Mouse (Mus musculus) embryonic fibroblast, embryonic 13.5 days (primary cell): Measurements from ENCODE around the gene Mpc1.

Experiments
- CTCF ChIP-seq: IDR thresholded peaks from 2 replicates; pipeline ENCODE4 v1.5.1; 2011; ENCODE audit warnings: mild to moderate bottlenecking, control low read depth, low read length, moderate library complexity, borderline replicate concordance; ENCODE audit not compliant: insufficient read depth
- POLR2A ChIP-seq: IDR thresholded peaks from 2 replicates; pipeline ENCODE4 v1.6.1; 2011; ENCODE audit warnings: low read depth, mild to moderate bottlenecking, control low read depth, low read length, moderate library complexity

GRCm38 (mm10) chr17:8295825-8296224 lies 13.1 kb downstream of the Mpc1 start:
- TF ChIP-seq CTCF = no peak
- no peak for TF ChIP-seq POLR2A
